In the genomic region with DNA sequence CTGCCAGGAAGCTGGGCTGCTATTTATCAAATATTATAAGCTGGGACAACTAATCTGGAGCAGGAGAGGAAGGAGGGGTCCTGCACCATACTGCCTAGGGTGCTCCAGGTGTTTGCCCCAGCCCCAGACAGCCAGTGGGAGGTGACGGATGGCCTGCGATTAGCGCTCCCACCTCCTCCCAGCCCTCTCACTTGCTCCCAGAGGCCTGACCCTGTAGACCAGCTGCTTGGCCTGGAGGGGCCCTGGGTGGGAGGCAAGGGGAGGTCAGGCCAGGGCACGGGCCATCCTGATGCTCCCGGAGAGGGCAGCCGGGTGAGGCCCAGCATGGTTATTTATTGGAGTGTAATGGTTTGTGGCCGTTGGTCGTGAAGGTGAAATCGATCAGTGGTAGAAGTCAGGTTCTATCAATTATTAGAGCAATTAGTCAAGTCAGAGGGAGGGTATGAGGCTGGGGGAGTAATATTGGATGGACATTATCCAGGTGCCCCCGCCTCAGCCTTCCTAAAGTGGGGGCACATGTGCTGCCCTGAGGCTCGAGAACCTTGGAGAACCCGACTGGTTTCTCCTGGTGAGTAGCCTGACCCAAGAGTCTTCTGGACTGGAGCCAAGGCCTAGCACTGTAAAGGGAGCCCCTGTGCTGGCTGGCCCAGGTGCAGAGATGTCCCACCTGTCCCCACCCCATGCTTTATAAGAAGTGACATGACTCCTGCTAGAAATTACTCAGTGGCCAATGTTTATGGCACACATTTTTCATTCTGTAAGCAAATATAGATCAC, we compare ENCODE assay signal across 15 mouse cellular contexts.
DNase-seq lines count a peak whose midpoint lies in the region; ATAC-seq and TF ChIP-seq lines count a peak whose summit lies in the region.
"Had no signal": no experiment of that assay in that cellular context is flagged by ENCODE, and none has a peak within 500 bp of the region (broad histone marks: within the 10 kb centered on the region; RNA-seq: fewer than 3 reads in every experiment).

No protein-coding gene starts in this region.

- H3K4me3 ChIP-seq in kidney, postnatal 0 days (replicated peaks; ENCODE audit: low read depth, low read length), result no peak overlapping the region
- no peak overlapping the region for H3K4me3 ChIP-seq in hindbrain, embryonic 16.5 days (ENCODE audit: low read length)
- H3K4me3 ChIP-seq: erythroblast, embryonic 14.5 days; forebrain, embryonic 15.5 days; heart, embryonic 15.5 days had no signal

- H3K36me3 ChIP-seq in kidney, postnatal 0 days (ENCODE audit: insufficient read depth, low read length), result no peaks in the 10 kb centered on the region
- peaks cover 3% of the 10 kb centered on the region for H3K36me3 ChIP-seq in hindbrain, embryonic 16.5 days (ENCODE audit: control insufficient read depth, insufficient read depth, low read length)
- H3K36me3 ChIP-seq: forebrain, embryonic 15.5 days; heart, embryonic 15.5 days had no signal

- no peak overlapping the region for H3K4me2 ChIP-seq in kidney, postnatal 0 days (ENCODE audit: low read length)
- H3K4me2 ChIP-seq in hindbrain, embryonic 16.5 days (ENCODE audit: low read length), result no peak overlapping the region
- H3K4me2 ChIP-seq: forebrain, embryonic 15.5 days; heart, embryonic 15.5 days had no signal

- WGBS in kidney, postnatal 0 days, result 35% methylated on average over 12 of the region's 12 CpGs
- WGBS in hindbrain, embryonic 16.5 days, result 77% methylated on average over 12 of the region's 12 CpGs

- no peak for TF ChIP-seq CTCF in kidney, postnatal 0 days (IDR thresholded peaks at IDR 0.05; ENCODE audit: low read depth)

- no peak overlapping the region for H3K9ac ChIP-seq in kidney, postnatal 0 days (ENCODE audit: low read depth, low read length)
- no peak overlapping the region for H3K9ac ChIP-seq in hindbrain, embryonic 16.5 days (ENCODE audit: low read depth, low read length)
- H3K9ac ChIP-seq: forebrain, embryonic 15.5 days; heart, embryonic 15.5 days had no signal

- no peaks in the 10 kb centered on the region for H3K4me1 ChIP-seq in kidney, postnatal 0 days (replicated peaks; ENCODE audit: insufficient read depth, low read length)
- no peaks in the 10 kb centered on the region for H3K4me1 ChIP-seq in hindbrain, embryonic 16.5 days (ENCODE audit: control insufficient read depth, insufficient read depth, low read depth, low read length)

- intact Hi-C loops in heart, postnatal 25 days (cut with DNase I), result no loop called here

- no peaks in the 10 kb centered on the region for H3K27me3 ChIP-seq in kidney, postnatal 0 days (ENCODE audit: insufficient read depth, low read length)
- no peaks in the 10 kb centered on the region for H3K27me3 ChIP-seq in hindbrain, embryonic 16.5 days (replicated peaks; ENCODE audit: control insufficient read depth, insufficient read depth, low read length)
- H3K27me3 ChIP-seq: forebrain, embryonic 15.5 days; heart, embryonic 15.5 days had no signal

- H3K27ac ChIP-seq in kidney, postnatal 0 days, result no peak overlapping the region
- no peak overlapping the region for H3K27ac ChIP-seq in hindbrain, embryonic 16.5 days (ENCODE audit: low read depth, low read length)
- H3K27ac ChIP-seq: forebrain, embryonic 15.5 days; heart, embryonic 15.5 days had no signal

- no peak for DNase-seq in kidney, postnatal 0 days (ENCODE audit: low spot score)
- DNase-seq in kidney, postnatal 14 days, result no peak
- peak; percentile 31 for DNase-seq in embryo, embryonic 10.5 days (ENCODE audit: low spot score)
- peak; percentile 31 for DNase-seq in embryo, embryonic 9.5 days (ENCODE audit: extremely low spot score)
- no peak for DNase-seq in left cerebral cortex, adult 18-20 months (ENCODE audit: low spot score in 2 of 2)
- DNase-seq in adrenal gland, postnatal 25 days, result no peak
- no peak for DNase-seq in heart, postnatal 25 days (ENCODE audit: low spot score)
- DNase-seq: cerebellum, adult 9-10 months; kidney, postnatal 36 days; lung, adult 18-20 months; right cerebral cortex, adult 18-20 months had no signal

- H3K9me3 ChIP-seq in kidney, postnatal 0 days (replicated peaks; ENCODE audit: low read length), result no peaks in the 10 kb centered on the region
- no peaks in the 10 kb centered on the region for H3K9me3 ChIP-seq in hindbrain, embryonic 16.5 days (ENCODE audit: control insufficient read depth, low read length)
- H3K9me3 ChIP-seq: forebrain, embryonic 15.5 days; heart, embryonic 15.5 days had no signal

- ATAC-seq in kidney, postnatal 0 days (replicated peaks; ENCODE audit: low FRiP score, low read depth), result peak; percentile 59; the same call in 1 of the 2 replicates
- ATAC-seq in hindbrain, embryonic 16.5 days, result 0 out of 2 replicates have a peak, but pooled peaks have one; percentile 56
- ATAC-seq: forebrain, embryonic 15.5 days had no signal

Comparison
In these comparisons a context has a peak if more than half of its experiments do, and no peak if none do; other contexts are left out.
1. DNase-seq: peak in embryo, embryonic 10.5 days (single experiment) and embryo, embryonic 9.5 days (single experiment); none in kidney, postnatal 0 days (single experiment), kidney, postnatal 14 days (single experiment), left cerebral cortex, adult 18-20 months (0 of 2), adrenal gland, postnatal 25 days (single experiment) and heart, postnatal 25 days (single experiment).